Mouse (Mus musculus) heart, embryonic 10.5 days (tissue): Measurements from ENCODE around the gene Emsy. TPM values are rescaled to one million over a fixed set of nuclear protein-coding genes. Genes with fewer than 3 reads are reported as not detected.
A peak's percentile ranks its signal among the peaks of the same experiment; 100 is the strongest.

ENCODE experiments used
- DNase-seq: peaks from one replicate; pipeline ENCODE4 v3.0.0-alpha.2; 2017; ENCODE audit warnings: low spot score
- H3K27ac ChIP-seq: fragments of 300-500 bp; sonication (generic); 2 replicates; pipeline ENCODE4 v1.5.1; 2016; ENCODE audit warnings: mild to moderate bottlenecking
- H3K27me3 ChIP-seq: fragments of 300-500 bp; sonication (generic); 2 replicates; pipeline ENCODE4 v1.6.1; 2016; ENCODE audit warnings: mild to moderate bottlenecking; ENCODE audit not compliant: poor library complexity, insufficient read depth, severe bottlenecking
- H3K36me3 ChIP-seq: fragments of 300-500 bp; sonication (generic); 2 replicates; pipeline ENCODE4 v1.6.1; 2016; ENCODE audit warnings: mild to moderate bottlenecking, moderate library complexity
- H3K4me1 ChIP-seq: fragments of 300-500 bp; sonication (generic); 2 replicates; pipeline ENCODE4 v1.6.1; 2016; ENCODE audit warnings: mild to moderate bottlenecking
- H3K4me3 ChIP-seq: fragments of 300-500 bp; sonication (generic); 2 replicates; pipeline ENCODE4 v1.5.1; 2016; ENCODE audit warnings: mild to moderate bottlenecking, moderate library complexity
- H3K9me3 ChIP-seq: fragments of 300-500 bp; sonication (generic); 2 replicates; pipeline ENCODE4 v1.6.1; 2016; ENCODE audit warnings: mild to moderate bottlenecking, moderate library complexity
- WGBS: fragments of 180-500 bp; shearing (Covaris S2); methylation state at CpG from one replicate; pipeline ENCODE4 v1.1.7; 2016; 5-methylcytosine and 5-hydroxymethylcytosine counted together
- polyA plus RNA-seq: library from polyadenylated mRNA; unstranded; fragments of >200 nt; fragmentation: Nextera tagmentation; extraction: Ambion mirVana; gene quantifications from 2 replicates; pipeline ENCODE4 v1.2.1, GENCODE M21; 2016

Gene Emsy
- polyA plus RNA-seq, 1 experiment from 2014 or later = 34.1 TPM

DNA sequence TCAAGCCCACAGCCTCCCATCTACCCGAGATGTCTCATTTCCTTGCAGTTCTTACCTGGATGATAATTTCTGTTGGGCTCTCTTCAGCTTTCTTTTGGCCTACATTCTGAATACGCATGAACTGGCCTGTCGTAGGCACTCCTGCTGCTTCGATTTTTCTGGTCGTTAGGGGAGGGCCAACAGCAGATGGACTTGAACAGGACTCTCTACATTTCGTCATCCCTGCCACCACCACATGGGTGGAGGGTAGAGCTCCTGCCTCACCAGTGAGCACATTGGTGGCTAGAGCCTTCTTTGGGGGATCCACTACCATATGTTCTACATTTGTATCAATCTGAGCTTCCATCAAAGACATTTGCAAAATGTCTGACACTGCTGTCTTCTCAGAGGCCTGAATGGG is 63.3 kb downstream of the Emsy start:
- H3K27me3 ChIP-seq = no peaks in the 10 kb centered on the region
- 83% methylated on average over 6 of the region's 6 CpGs for WGBS
- H3K4me1 ChIP-seq = no peaks in the 10 kb centered on the region
- no peak overlapping the region for H3K27ac ChIP-seq
- DNase-seq = no peak
- no peaks in the 10 kb centered on the region for H3K9me3 ChIP-seq
- no peak overlapping the region for H3K4me3 ChIP-seq
- H3K36me3 ChIP-seq = peaks cover 60% of the 10 kb centered on the region

DNA sequence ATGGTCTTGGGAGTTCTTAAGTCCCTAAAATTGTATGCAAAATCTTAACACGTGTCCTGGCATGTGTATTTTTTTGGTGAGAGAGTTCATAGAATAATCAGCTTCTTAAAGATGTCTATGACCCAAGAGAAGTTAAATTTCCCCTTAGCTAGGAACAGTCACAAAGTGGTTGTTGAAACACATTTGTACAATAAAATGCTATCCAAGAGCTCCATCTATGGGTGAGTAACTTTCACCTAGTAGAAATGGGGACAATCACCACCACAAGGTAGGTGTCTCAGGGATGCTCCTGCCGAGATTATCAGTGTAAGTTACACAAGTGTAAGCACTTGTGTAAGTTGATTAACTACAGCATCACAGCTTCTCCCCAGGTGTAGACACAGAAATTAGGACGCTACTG is 67.6 kb downstream of the Emsy start:
- H3K4me3 ChIP-seq = no peak overlapping the region
- 67% methylated on average over 3 of the region's 3 CpGs for WGBS
- H3K27me3 ChIP-seq = no peaks in the 10 kb centered on the region
- H3K4me1 ChIP-seq = no peaks in the 10 kb centered on the region
- no peak for DNase-seq
- no peaks in the 10 kb centered on the region for H3K9me3 ChIP-seq
- no peak overlapping the region for H3K27ac ChIP-seq
- H3K36me3 ChIP-seq = peaks cover 30% of the 10 kb centered on the region

DNA sequence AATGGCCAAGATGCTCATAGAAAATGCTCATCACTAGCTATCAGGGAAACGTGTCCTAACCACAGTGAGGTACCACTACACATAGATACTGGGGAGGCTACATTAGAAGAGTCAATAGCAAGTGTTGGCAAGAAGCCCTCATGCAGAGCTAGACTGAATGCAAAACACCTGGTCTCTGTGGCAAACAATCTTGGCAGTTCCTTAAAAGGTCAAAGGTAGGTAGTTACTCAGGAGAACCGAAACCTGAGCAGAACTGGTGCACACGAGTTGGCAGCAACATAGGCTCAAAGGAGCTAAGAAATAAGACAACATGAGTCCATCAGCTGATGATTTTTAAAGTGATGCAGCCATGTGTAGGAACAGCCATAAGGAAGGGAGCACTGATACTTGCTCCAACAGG is 70.3 kb downstream of the Emsy start:
- H3K27ac ChIP-seq = no peak overlapping the region
- 81% methylated on average over 3 of the region's 3 CpGs for WGBS
- peaks cover 20% of the 10 kb centered on the region for H3K36me3 ChIP-seq
- no peak for DNase-seq
- H3K4me1 ChIP-seq = no peaks in the 10 kb centered on the region
- no peak overlapping the region for H3K4me3 ChIP-seq
- H3K9me3 ChIP-seq = no peaks in the 10 kb centered on the region
- no peaks in the 10 kb centered on the region for H3K27me3 ChIP-seq

DNA sequence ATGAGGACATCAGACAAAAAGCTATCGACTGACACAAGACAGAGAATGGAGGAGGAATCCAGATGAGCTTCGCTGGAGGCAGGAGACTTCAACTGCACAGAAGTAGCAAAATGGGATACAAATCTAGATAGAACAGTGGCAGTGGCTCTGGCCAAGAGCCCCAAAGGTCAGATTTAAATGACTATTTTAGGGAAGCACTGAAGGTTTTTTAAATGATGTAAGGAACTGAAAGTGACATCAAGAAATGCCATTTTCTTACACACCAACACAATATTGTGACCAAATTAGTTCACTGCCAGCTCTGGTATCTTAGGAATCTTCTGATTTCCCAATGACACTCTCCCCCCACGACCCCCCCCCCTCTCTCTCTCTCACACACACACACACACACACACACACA is 72.0 kb downstream of the Emsy start:
- DNase-seq = no peak
- Histone ChIP-seq H3K9me3 (no peaks in the 10 kb centered on the region), H3K4me3 (no peak overlapping the region), H3K27ac (no peak overlapping the region), H3K27me3 (no peaks in the 10 kb centered on the region), H3K4me1 (0 out of 2 replicates have a peak, but pooled peaks cover under 1% of the 10 kb centered on the region), H3K36me3 (peaks cover 8% of the 10 kb centered on the region)
- 66% methylated on average over 3 of the region's 3 CpGs for WGBS

DNA sequence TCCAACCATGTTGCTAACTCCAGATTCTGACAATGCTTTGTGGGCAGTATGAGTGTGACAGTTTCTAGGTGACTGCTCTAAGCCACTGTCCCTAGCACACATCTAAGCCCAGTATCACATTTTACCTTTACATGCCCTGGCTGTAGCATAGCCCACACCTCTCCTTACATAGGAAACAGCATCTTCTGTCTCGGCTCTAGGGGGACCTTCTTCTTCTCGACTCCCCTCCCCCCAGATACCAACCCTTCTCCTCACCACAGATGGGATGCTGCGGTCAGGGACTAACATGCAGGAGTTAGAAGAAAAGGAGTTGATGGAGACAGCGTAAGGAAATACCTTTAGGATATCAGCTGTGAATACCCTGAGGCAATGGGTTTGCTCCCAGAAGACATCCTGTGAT is 75.3 kb downstream of the Emsy start:
- Histone ChIP-seq H3K4me3 (no peak overlapping the region), H3K9me3 (no peaks in the 10 kb centered on the region), H3K27me3 (no peaks in the 10 kb centered on the region), H3K4me1 (peaks cover 4% of the 10 kb centered on the region; the same call in 1 of the 2 replicates), H3K27ac (no peak overlapping the region), H3K36me3 (no peaks in the 10 kb centered on the region)
- no peak for DNase-seq
- WGBS = 75% methylated on average over 4 of the region's 4 CpGs

DNA sequence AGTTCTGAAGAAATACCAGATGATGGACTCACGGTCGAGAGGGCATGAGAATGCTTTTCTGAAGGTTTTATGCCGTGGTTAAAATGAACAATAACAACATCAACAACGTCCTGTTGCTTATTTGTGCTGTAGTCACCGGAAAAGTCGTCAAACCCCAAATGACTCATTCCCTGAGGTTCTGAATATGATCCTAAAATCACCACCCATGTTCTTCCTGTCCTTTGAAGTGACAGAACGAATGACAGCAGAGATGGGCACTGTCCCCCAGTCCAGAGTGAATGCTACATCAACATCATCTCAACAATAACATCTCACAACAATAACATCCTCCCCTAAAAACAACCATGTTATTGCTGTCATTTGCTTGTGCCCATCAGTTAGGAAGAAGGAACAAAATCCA is 76.1 kb downstream of the Emsy start:
- H3K9me3 ChIP-seq = no peaks in the 10 kb centered on the region
- WGBS = 71% methylated on average over 7 of the region's 7 CpGs
- H3K27me3 ChIP-seq = no peaks in the 10 kb centered on the region
- H3K4me3 ChIP-seq = no peak overlapping the region
- peak; percentile 36 for DNase-seq
- no peaks in the 10 kb centered on the region for H3K36me3 ChIP-seq
- H3K4me1 ChIP-seq = peaks cover 4% of the 10 kb centered on the region; the same call in 1 of the 2 replicates
- no peak overlapping the region for H3K27ac ChIP-seq

DNA sequence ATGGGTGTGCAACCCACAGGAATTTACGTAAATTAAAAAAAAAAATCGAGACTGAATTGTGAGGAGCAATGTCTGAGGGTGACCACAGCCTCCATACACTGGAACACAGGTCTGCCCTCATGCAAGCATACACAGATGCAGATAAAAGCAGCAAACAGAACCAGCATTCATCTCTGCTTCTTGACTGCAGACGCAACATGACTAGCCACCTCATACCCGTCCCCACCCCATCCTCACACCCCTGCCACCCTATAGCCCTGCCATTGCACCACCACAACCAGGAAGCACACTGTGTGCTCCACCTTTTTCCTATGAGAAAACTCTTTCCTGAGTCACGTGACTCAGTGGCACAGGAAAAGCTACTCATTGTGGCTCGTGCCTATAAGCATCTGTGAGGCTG is 76.9 kb downstream of the Emsy start:
- DNase-seq = peak; percentile 70

DNA sequence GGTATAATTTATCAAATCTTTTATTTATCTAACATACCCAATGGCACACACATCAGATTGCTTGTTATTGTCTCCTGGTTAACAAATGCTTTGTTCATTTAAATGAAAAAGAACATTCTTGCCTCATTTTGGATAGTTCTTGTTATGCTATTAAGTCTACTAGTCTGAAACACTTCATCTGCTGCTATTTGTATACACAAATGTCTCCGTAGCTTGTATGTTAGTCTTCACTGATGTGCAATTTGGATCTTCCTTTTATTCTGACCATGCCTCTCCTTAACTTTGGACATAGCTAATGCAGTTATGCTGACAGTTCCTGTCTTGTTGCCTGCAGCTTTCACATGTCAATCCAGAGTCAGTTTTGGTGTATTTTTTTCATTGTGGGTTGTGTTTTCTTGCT is 79.1 kb downstream of the Emsy start:
- Histone ChIP-seq H3K27ac (no peak overlapping the region), H3K27me3 (no peaks in the 10 kb centered on the region), H3K36me3 (no peaks in the 10 kb centered on the region), H3K4me3 (no peak overlapping the region), H3K9me3 (no peaks in the 10 kb centered on the region), H3K4me1 (peaks cover 29% of the 10 kb centered on the region)
- 73% methylated on average over 1 of the region's 1 CpGs for WGBS
- no peak for DNase-seq

More for the DNA sequence above, 76.9 kb downstream of the Emsy start:
- Histone ChIP-seq H3K36me3 (no peaks in the 10 kb centered on the region), H3K27me3 (no peaks in the 10 kb centered on the region), H3K4me3 (no peak overlapping the region), H3K27ac (no peak overlapping the region), H3K9me3 (no peaks in the 10 kb centered on the region), H3K4me1 (peaks cover 7% of the 10 kb centered on the region)
- WGBS = 71% methylated on average over 6 of the region's 6 CpGs

DNA sequence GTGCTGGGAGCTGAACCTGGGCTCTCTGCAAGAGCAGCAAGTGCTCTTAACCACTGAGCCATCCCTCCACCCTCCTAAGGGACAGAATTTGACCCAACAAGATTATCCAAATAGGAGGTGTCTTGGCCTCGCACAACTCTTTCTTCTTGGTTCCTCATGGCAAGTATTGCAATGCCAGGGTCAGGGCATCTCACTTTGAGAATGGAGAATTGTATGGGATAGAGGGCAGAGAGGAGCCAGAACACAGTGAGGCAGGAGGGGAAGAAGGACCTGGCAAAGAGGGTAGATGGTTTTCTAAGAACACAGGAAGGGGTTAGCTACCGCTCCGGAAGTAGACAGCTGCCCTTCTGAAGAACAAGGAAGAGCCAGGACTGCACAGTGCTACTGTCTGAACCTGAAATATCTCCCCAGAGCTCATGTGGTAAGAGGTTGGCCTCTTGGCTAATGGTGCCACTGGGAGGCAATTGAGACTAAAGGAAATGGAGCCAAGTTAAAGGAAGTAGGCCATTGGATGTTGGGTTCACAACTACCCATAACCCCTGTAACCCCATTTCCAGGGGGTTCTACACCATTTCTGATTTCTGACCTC is 80.8 kb downstream of the Emsy start:
- H3K27ac ChIP-seq = no peak overlapping the region
- no peaks in the 10 kb centered on the region for H3K36me3 ChIP-seq
- H3K9me3 ChIP-seq = no peaks in the 10 kb centered on the region
- no peak overlapping the region for H3K4me3 ChIP-seq
- no peaks in the 10 kb centered on the region for H3K27me3 ChIP-seq
- H3K4me1 ChIP-seq = peaks cover 45% of the 10 kb centered on the region
- peak; percentile 58 for DNase-seq
- WGBS = 97% methylated on average over 3 of the region's 3 CpGs

DNA sequence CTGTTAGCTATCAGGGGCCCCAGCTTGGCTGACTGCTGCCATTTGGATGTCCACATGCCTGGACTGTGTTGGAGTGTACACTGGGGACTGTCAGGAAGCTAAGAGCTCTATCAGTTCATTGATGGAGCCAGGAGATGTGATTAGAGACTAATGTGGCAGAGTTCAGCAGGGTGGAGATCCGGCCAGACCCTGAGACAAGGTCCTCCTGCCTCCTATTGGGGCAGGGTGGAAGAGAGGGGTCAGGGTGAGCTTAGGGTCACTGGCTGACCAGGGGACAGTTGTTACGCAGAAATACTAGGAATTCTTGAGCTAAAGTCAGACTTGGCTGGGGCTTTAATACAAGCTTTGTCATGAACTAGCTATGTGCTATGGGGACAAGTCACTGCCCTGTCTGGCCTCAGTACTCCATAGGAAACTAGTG is 81.8 kb downstream of the Emsy start:
- peak; percentile 71 for DNase-seq
- H3K4me1 ChIP-seq = peaks cover 46% of the 10 kb centered on the region
- H3K36me3 ChIP-seq = no peaks in the 10 kb centered on the region
- 0 out of 2 replicates have a peak overlapping the region, but pooled peaks have one; percentile 42 for H3K27ac ChIP-seq
- H3K27me3 ChIP-seq = no peaks in the 10 kb centered on the region
- no peak overlapping the region for H3K4me3 ChIP-seq
- 66% methylated on average over 2 of the region's 2 CpGs for WGBS
- H3K9me3 ChIP-seq = no peaks in the 10 kb centered on the region

DNA sequence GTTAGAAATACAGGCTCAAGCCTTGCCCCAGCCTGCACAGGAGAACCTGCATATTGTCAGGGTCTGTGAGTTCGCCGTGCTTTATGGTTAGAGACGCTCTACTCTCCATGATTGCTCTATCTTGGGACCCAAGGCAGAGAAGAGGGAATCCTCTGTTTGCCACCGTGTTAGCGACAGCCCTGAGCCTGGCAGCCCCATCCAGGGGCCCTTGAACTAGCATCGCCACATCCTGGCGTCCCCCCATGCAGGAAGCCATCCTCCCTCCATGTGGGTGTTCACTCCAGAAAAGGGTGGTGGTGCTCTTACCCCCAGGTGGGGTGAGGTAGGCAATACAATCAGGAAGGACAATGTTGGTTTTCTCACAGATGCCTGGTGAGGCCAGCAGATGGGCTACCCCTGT is 82.3 kb downstream of the Emsy start:
- DNase-seq = peak; percentile 46
- Histone ChIP-seq H3K36me3 (no peaks in the 10 kb centered on the region), H3K27me3 (no peaks in the 10 kb centered on the region), H3K4me1 (peaks cover 43% of the 10 kb centered on the region), H3K4me3 (no peak overlapping the region), H3K27ac (peak overlapping the region; percentile 42), H3K9me3 (no peaks in the 10 kb centered on the region)
- 84% methylated on average over 7 of the region's 7 CpGs for WGBS

DNA sequence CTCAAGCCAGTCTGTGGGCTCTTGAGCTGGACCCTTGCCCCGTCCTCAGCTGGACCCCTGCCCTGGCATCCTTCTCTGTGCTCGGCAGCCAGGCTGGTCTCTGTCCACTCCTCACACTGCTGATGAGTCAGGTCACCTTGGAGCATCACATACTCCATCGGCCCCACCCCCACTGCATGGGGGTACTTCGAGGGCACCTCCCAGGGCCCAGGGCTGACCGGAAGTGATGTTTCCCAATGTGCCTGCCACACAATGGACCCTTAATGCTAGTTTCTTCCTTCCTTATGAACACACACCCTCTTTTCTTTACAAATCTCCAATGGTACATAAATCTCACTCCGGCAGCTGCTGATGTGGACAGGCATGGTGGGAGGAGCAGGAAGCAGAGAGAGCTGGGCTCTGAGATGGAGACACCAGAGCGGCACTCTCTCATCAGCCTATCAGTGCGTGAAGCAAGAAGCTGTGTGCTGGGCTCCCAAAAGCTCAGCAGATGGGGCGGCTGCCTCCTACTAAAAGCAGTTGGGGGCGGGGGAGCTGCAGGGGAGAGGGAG is 83.3 kb downstream of the Emsy start:
- no peaks in the 10 kb centered on the region for H3K9me3 ChIP-seq
- no peaks in the 10 kb centered on the region for H3K27me3 ChIP-seq
- H3K36me3 ChIP-seq = no peaks in the 10 kb centered on the region
- no peak overlapping the region for H3K4me3 ChIP-seq
- peak overlapping the region; percentile 66; the same call in 1 of the 2 replicates for H3K27ac ChIP-seq
- no peak for DNase-seq
- H3K4me1 ChIP-seq = peaks cover 42% of the 10 kb centered on the region
- WGBS = 41% methylated on average over 10 of the region's 10 CpGs

DNA sequence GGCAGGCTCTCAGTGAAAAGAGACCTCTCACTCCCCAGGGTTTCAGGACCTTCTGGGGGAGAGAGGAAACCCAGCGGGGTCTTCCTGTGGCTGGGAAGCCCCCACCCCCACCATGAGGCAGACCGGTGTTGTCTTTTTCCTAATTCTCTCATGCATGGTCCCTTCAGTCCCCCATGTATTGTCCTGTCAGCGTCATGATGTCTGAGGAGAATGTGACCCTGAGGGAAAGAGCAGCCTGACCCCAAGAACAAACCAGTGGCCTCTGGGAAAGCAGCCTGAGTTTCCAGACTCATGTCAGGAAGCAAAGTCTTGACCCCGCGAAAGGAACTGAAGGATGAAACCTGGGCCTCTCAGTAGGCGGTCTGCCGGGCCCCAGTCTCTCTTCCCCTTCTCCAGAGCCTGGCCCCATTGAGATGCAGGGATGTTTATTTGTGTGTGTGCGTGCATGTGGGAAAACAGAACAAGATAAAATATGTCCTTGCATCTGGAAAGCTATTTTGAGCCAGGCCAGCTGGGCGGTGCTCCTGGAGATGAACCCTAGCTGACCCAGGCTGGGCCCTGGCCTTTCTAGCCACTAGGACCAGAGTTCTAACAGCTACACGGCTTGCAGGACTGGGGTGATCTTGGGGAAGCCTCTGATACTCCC is 84.2 kb downstream of the Emsy start:
- peak; percentile 71 for DNase-seq
- no peaks in the 10 kb centered on the region for H3K36me3 ChIP-seq

More for the DNA sequence above, 84.2 kb downstream of the Emsy start:
- H3K27ac ChIP-seq = peak overlapping the region; percentile 66
- H3K9me3 ChIP-seq = no peaks in the 10 kb centered on the region
- peaks cover 42% of the 10 kb centered on the region for H3K4me1 ChIP-seq
- WGBS = 26% methylated on average over 10 of the region's 10 CpGs
- H3K4me3 ChIP-seq = no peak overlapping the region
- H3K27me3 ChIP-seq = no peaks in the 10 kb centered on the region
